Mouse (Mus musculus) embryonic fibroblast, embryonic 13.5 days (primary cell): Measurements from ENCODE around the gene Map2k3. TPM values are rescaled to one million over a fixed set of nuclear protein-coding genes. Genes with fewer than 3 reads are reported as not detected.

Experiments used
- H3K27ac ChIP-seq: 2 replicates; pipeline ENCODE4 v1.5.1; 2012; ENCODE audit warnings: low read length, control low read depth, inconsistent platforms; ENCODE audit not compliant: insufficient read depth
- H3K4me1 ChIP-seq: 2 replicates; pipeline ENCODE4 v1.6.1; 2011; ENCODE audit warnings: low read length; ENCODE audit not compliant: control insufficient read depth, insufficient read depth
- H3K4me3 ChIP-seq: 2 replicates; pipeline ENCODE4 v1.5.1; 2011; ENCODE audit warnings: mild to moderate bottlenecking, control low read depth, low read length; ENCODE audit not compliant: insufficient read depth
- CTCF ChIP-seq: IDR thresholded peaks from 2 replicates; pipeline ENCODE4 v1.5.1; 2011; ENCODE audit warnings: mild to moderate bottlenecking, control low read depth, low read length, moderate library complexity, borderline replicate concordance; ENCODE audit not compliant: insufficient read depth
- POLR2A ChIP-seq: IDR thresholded peaks from 2 replicates; pipeline ENCODE4 v1.6.1; 2011; ENCODE audit warnings: low read depth, mild to moderate bottlenecking, control low read depth, low read length, moderate library complexity
- polyA plus RNA-seq: library from polyadenylated mRNA; stranded (reverse); fragments of >200 nt; gene quantifications from 2 replicates; pipeline ENCODE4 v1.2.4, GENCODE M21; 2011; ENCODE audit warnings: low read depth; ENCODE audit not compliant: missing spikeins, insufficient read length

Gene Map2k3
- polyA plus RNA-seq, 1 experiment = 53.3 TPM

DNA sequence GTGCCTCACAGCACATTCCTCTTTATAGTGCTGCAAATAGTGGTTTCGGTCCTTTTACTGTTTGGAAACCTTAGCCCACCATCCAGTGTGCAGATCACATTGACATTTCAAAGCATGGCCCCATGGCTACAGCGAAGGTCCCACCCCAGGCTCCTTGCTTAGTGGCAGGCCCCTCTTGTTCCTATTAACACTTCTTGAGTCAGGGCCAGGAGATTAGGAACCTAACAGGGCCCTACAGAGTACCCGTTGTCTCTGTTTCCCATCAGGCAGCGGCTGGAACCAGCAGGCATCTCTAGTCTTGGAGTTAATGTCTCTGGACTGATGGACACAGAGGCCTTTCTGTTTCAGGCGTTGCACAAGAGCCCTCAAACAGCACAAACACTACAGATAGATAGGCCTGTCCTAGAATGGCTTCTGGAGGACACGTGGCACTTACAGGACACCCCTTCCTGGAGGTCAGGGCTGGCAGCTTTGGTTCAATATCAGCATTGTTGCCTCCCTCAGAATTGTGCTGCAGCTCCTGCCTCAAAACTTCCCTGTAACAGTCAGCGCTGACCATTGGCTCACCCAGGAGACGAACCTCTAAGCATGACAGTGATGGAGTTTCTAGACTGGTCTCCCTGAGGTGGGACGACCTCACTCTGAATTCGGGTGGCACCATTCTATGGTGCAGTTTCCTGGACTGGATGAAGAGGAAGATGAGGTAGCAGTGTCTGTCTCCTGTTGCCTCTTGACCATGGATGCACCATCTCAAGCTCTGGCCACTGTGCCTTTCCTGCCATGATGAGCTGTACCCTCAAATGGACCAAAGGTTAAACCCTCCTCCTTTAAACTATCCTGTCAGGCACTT lies 22.6 kb downstream of the Map2k3 start:
- no peak overlapping the region for H3K4me3 ChIP-seq
- TF ChIP-seq CTCF (no peak), POLR2A (no peak)
- no peak overlapping the region for H3K27ac ChIP-seq

GRCm38 (mm10) chr11:60955621-60956383 lies 24.0 kb downstream of the Map2k3 start:
- Histone ChIP-seq H3K4me1 (no peaks in the 10 kb centered on the region), H3K4me3 (no peak overlapping the region), H3K27ac (no peak overlapping the region)
- TF ChIP-seq CTCF = no peak
- no peak for TF ChIP-seq POLR2A

More for the DNA sequence above, 22.6 kb downstream of the Map2k3 start:
- no peaks in the 10 kb centered on the region for H3K4me1 ChIP-seq

GRCm38 (mm10) chr11:60958948-60959347 lies 27.1 kb downstream of the Map2k3 start:
- Histone ChIP-seq H3K4me1 (no peaks in the 10 kb centered on the region), H3K27ac (no peak overlapping the region), H3K4me3 (no peak overlapping the region)
- TF ChIP-seq POLR2A = no peak
- no peak for TF ChIP-seq CTCF

- Histone ChIP-seq H3K4me1 (no peaks in the 10 kb centered on the region), H3K27ac (no peak overlapping the region), H3K4me3 (no peak overlapping the region)
- TF ChIP-seq CTCF = no peak
- TF ChIP-seq POLR2A = no peak
These were observed 29.3 kb downstream of the Map2k3 start for GRCm38 (mm10) chr11:60961176-60961575.

- no peaks in the 10 kb centered on the region for H3K4me1 ChIP-seq
- no peak overlapping the region for H3K4me3 ChIP-seq
- no peak for TF ChIP-seq POLR2A
- TF ChIP-seq CTCF = no peak
- no peak overlapping the region for H3K27ac ChIP-seq
These were observed 30.9 kb downstream of the Map2k3 start for GRCm38 (mm10) chr11:60962709-60963108.

- Histone ChIP-seq H3K4me3 (no peak overlapping the region), H3K27ac (no peak overlapping the region), H3K4me1 (no peaks in the 10 kb centered on the region)
- TF ChIP-seq POLR2A = no peak
- TF ChIP-seq CTCF = no peak
These were observed 35.1 kb downstream of the Map2k3 start for GRCm38 (mm10) chr11:60966974-60967373.

DNA sequence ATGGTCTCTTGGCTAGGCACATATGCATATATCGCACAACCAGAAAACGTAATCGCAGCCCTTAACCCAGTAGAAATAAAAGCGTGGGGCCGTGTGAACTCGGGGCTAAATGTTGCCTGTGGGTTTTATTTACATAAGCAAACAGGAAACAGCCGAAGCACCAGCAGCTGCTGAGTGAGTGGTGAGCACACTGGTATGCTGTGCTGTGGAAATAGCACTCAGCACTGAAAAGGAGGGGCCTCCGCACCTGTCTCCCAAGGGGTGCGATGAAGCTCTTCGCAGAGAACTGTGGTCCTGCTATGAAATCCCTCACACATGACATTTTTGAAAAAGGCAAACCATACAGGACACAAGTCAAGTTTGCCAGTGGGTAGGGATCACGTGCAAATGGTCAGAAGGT lies 43.3 kb downstream of the Map2k3 start:
- no peak for TF ChIP-seq CTCF
- TF ChIP-seq POLR2A = no peak
- no peaks in the 10 kb centered on the region for H3K4me1 ChIP-seq
- no peak overlapping the region for H3K27ac ChIP-seq
- no peak overlapping the region for H3K4me3 ChIP-seq

DNA sequence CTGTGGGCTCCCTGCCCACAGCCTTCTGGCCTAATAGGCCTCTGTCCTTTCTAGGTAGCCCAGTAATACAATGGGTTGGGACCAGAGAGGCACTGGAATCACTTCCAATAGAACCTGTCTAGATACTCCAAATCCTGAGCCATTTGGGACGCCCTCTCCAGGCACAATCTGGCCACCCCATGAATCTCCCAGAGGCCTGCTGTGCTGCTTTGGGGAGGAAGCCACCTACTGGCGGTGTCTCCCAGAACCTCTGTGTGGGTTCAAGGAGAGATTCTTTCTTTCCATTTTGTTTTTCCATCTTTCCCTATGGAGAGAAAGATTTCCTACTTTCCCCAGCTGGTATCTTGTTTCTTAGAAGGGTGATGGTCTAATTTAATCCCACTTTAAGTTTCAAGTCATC lies 44.4 kb downstream of the Map2k3 start:
- Histone ChIP-seq H3K27ac (no peak overlapping the region), H3K4me3 (no peak overlapping the region), H3K4me1 (no peaks in the 10 kb centered on the region)
- TF ChIP-seq POLR2A (no peak), CTCF (no peak)

DNA sequence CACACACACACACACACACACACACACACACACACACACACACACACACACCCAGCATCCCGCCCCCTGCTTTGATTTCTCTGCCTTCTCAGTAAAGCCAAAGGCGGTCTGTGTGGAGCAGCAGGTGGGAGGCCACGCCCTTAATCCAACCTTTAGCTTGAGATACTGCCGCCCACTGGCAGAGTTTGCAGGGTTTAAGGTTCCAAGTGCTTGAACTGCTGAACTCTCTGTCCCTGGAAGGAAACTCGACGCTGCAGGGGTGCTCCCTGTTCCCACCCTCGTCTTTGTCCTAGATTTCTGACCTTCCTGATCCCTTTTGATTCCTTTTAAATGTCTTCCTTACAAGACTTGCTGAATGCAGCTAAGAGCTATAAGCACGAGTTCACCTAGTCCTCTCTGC lies 44.9 kb downstream of the Map2k3 start:
- no peak overlapping the region for H3K27ac ChIP-seq
- no peak for TF ChIP-seq CTCF
- no peak for TF ChIP-seq POLR2A
- H3K4me1 ChIP-seq = no peaks in the 10 kb centered on the region
- H3K4me3 ChIP-seq = no peak overlapping the region

DNA sequence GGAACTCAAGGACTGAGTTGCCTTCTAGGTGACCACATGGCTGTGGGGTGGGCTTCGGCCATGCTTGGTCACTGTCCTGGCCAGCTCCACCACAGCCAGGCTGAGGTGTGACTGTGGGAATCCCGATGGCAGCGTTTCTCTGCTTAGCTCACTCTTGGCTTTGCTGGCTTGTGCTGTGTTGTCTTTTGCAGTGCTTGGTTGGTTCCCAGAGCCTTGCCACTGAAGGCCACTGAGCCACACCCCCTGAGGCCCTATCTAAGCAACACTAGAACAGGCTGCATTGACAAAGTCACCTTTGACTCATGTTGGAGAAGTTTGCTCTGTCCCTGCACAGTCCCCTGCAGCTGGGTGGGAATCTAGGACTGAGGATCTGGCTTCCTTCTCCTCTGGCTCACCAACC lies 45.3 kb downstream of the Map2k3 start:
- H3K4me3 ChIP-seq = no peak overlapping the region
- TF ChIP-seq CTCF (no peak), POLR2A (no peak)
- H3K27ac ChIP-seq = no peak overlapping the region
- H3K4me1 ChIP-seq = no peaks in the 10 kb centered on the region

- TF ChIP-seq CTCF = no peak
- no peak for TF ChIP-seq POLR2A
- Histone ChIP-seq H3K4me1 (no peaks in the 10 kb centered on the region), H3K4me3 (no peak overlapping the region)
These were observed 46.8 kb downstream of the Map2k3 start for GRCm38 (mm10) chr11:60978658-60979057.

More at GRCm38 (mm10) chr11:60978658-60979057, 46.8 kb downstream of the Map2k3 start:
- no peak overlapping the region for H3K27ac ChIP-seq
